Mouse (Mus musculus) megakaryocyte, embryonic 14.5 days (primary cell): ENCODE results near the gene Foxn3.

Source experiments
- FLI1 ChIP-seq: IDR thresholded peaks from 2 replicates; pipeline ENCODE4 v1.6.1; 2012; ENCODE audit warnings: low read length, inconsistent platforms, mixed read lengths
- GATA1 ChIP-seq: IDR thresholded peaks from 3 replicates; pipeline ENCODE4 v1.6.1; 2012; ENCODE audit warnings: mixed read lengths, low read length, inconsistent platforms, borderline replicate concordance

DNA sequence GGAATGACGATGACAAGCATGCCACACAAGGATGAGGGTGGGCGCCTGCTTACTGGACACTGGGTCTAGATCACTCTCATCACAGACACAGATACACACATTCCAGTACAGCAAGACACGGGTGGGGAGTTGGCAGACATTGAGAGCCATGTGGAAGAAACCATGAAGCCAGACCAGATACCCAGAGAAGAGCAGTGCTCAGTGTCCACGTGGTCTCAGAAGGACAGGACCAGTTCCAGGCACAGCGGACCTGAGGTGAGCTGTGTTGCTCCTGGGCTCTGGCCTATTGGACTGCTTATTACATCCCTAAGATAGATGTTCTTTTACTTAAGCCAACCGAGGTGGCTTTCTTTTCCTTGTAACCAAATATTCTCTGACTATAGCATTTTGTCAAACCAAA, 188.0 kb downstream of the Foxn3 start:
- TF ChIP-seq GATA1 (no peak), FLI1 (no peak)
